Mouse (Mus musculus) megakaryocyte, embryonic 14.5 days (primary cell): ENCODE results near the gene Aloxe3.

Source experiments
- FLI1 ChIP-seq: IDR thresholded peaks from 2 replicates; pipeline ENCODE4 v1.6.1; 2012; ENCODE audit warnings: low read length, inconsistent platforms, mixed read lengths
- GATA1 ChIP-seq: IDR thresholded peaks from 3 replicates; pipeline ENCODE4 v1.6.1; 2012; ENCODE audit warnings: mixed read lengths, low read length, inconsistent platforms, borderline replicate concordance

- TF ChIP-seq GATA1, result no peak
- TF ChIP-seq FLI1, result no peak
These were observed 33.9 kb upstream of the Aloxe3 start for GRCm38 (mm10) chr11:69091566-69092385.
